Mouse (Mus musculus) embryo, embryonic 9.5 days (tissue): ENCODE results near the gene Vars.
"Not testable (repeated sequence)": the region's sequence is repeated elsewhere in the genome, so short reads cannot be mapped to it uniquely, and the experiment has no call there.

Experiments used
- DNase-seq: peaks from one replicate; pipeline ENCODE4 v3.0.0-alpha.2; 2017; ENCODE audit errors: extremely low spot score

Vars gene

DNA sequence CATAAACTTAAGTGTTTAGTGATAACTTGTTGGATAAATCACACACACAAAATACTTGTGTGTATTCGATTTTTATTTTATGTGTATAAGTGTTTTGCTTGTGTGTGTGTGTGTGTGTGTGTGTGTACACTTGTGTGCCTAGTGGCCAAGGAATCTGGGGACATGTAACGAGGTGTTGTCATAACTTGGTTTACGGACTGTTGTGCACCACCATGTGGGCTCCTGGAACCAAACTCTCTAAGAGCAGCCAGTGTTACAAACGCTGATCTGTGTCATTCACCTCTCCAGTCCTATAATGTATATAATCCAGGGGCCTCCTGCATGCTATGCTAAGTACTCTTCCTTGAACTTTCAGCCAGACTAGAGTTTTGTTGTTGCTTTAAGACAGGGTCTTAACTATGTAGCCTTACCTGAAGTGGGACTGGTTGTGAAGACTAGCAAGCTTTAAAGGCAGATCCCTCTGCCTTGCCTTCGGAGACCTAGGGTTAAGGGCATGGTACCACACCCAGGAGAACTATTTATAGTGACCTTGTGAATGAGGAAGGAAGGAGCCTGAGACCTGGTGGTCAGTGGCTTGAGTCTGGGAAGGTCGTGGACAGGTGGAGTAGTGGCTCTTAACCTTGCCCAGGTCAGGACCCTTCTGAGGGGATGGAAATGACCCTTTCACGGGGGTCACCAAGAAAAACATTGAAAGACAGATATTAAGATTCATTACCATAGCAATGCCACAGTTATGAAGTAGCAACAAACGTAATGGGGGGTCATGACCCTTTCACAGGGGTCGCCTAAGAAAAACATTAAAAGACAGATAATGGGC is 2.4 kb downstream of the Vars start:
- no peak for DNase-seq

GRCm38 (mm10) chr17:35004075-35004717 is 3.4 kb downstream of the Vars start:
- DNase-seq = no peak

GRCm38 (mm10) chr17:35005158-35005557 is 4.4 kb downstream of the Vars start:
- no peak for DNase-seq

- not testable (repeated sequence) for DNase-seq
These were observed 5.1 kb downstream of the Vars start for GRCm38 (mm10) chr17:35005902-35006301.

DNA sequence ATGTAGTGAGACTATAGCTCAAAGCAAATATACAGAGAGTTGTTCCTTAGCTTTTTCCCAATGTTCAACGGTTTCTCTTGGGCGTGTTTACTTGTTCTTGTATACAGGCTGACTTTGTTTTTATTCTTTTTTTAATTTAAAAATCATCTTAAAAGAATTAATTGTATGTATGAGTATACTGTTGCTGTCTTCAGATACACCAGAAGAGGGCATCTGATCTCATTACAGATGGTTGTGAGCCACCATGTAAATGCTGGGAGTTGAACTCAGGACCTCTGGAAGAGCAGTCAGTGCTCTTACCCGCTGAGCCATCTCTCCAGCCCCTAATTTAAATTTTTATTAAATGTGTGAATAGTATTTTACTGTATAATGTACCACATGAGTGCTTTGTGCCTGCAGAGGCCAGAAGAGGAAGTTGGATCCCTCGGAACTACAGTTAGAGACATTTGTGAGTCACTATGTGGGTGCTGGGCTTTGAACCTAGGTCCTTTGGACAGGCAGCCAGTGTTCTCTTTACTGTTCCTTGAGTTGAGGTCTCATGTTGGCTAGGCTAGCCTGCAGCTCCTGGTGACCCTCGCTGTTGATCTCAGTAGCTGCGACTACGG is 6.7 kb downstream of the Vars start:
- DNase-seq = no peak

DNA sequence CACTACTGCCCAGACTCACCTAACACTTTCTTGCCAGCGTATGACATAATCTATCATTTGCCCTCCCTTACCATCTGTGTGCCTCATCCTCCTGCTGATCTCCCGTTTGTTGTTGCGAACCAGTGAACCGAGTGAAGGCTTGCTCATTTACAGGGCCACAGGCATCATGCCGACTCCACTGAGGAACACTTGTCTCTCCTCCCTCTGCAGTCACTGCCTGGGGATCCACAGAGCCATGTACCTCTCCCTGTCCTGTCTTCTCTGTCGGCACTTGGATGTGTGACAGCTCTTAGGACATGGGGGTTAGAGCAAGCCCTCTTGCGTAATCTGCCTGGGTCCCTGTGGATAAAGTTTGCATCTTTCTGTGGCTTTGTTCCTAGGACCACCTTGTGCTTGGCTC is 8.8 kb downstream of the Vars start:
- no peak for DNase-seq

DNA sequence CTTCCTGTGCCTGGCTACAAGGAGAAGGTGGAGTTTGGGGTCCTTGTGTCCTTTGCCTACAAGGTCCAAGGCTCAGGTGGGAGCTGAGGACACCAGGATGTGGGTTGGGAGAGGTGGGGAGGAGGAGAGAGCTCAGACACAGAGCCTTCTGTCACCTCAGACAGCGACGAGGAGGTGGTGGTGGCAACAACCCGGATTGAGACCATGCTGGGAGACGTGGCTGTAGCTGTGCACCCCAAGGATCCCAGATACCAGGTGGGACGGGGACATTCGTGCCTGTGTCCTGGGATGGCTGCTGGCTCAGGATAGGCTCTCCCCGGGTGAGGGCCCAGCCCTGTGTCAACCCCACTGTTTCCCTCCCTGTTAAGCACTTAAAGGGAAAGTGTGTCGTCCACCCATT is 10.7 kb downstream of the Vars start:
- DNase-seq = no peak

DNA sequence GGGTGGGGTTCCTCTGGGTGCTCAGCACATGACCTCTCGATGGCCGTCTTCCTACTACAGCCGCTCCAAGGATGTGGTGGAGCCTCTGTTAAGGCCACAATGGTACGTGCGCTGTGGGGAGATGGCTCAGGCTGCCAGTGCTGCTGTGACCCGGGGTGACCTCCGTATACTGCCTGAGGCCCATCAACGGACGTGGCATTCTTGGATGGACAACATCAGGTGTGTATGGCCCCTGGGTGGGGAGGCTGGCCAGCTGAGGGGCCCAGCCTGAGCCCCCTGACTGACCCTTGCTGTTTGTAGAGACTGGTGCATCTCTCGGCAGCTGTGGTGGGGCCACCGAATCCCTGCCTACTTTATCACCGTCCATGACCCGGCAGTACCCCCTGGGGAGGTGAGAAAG is 11.6 kb downstream of the Vars start:
- no peak for DNase-seq

GRCm38 (mm10) chr17:35013221-35013620 is 12.4 kb downstream of the Vars start:
- no peak for DNase-seq

DNA sequence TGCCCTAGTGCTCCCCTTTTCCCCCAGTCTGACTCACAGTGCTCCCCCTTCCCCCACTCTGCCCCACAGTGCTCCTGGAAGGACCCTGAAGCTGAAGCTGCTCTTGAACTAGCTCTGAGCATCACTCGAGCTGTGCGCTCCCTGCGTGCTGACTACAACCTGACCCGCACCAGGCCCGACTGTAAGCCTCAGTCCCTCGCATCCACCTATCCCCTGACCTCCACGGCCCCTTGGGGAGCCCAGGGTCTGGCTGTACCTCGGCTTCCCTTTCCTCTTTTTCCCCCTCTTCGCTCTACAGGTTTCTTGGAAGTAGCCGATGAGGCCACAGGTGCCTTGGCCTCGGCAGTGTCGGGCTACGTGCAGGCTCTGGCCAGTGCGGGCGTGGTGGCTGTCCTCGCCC is 14.5 kb downstream of the Vars start:
- no peak for DNase-seq

GRCm38 (mm10) chr17:35016376-35016775 is 15.6 kb downstream of the Vars start, which contains the start of gene Vwa7:
TSS of gene Vwa7 (plus strand) at chr17:35016579.
- DNase-seq = no peak

DNA sequence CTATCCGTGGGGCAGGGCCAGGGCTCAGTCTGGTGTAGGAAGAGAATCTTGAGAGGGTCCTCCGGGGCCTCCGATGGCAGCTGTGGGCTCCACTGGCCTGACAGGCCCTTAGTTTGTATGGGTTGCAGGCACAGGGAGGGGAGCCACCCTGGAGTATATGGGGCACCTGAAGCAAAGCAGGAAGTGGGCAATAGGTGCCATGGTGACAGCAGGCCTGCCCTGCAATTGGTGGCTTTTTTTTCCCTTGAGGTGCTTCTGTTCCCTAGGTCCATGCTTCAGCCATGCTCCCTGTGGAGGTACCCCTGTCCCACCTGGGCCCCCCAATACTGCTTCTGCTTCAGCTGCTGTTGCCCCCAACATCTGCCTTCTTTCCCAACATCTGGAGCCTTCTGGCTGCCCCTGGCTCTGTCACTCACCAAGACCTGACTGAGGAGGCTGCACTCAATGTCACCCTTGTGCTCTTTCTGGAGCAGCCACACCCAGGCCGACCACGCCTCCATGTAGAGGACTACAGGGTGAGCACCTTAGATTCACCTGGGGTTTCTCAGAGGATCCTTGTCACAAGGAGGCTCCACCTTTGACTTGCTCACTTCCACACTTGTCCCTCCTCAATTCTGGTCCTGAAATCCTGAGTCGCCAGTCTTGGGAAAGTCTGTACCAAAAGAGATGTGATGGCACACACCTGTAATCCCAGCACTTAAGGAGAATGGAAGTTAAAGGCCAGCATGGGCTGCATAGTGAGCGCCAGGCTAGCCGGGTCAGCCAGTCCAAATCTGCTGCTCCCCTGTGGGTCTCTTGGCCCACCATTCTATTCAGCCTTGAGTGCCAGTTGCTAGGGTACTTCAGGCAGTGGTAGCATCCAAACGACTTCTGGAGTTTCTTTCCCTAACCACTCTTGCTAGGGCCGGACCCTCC is 16.3 kb downstream of the Vars start:
- DNase-seq = no peak

- DNase-seq = no peak
These were observed 16.9 kb downstream of the Vars start for GRCm38 (mm10) chr17:35017706-35018030.

DNA sequence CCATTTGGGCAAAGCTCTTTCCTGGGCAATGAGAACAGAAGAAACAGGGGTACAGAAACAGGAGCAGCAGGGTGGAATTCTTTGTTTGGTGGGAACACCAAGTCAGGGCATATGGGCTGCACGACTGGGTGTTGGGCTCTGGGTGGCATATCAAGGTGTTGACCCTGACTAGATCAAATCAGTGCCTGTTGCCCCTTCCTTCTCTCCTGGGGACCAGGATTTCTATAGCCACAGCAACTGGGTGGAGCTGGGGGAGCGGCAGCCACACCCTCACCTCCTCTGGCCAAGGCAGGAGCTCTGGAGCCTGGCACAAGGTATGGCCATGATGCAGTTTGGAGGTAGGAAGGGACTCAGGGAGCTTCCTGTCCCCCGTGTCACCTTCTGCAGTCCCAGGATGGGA is 17.4 kb downstream of the Vars start:
- DNase-seq = no peak

DNA sequence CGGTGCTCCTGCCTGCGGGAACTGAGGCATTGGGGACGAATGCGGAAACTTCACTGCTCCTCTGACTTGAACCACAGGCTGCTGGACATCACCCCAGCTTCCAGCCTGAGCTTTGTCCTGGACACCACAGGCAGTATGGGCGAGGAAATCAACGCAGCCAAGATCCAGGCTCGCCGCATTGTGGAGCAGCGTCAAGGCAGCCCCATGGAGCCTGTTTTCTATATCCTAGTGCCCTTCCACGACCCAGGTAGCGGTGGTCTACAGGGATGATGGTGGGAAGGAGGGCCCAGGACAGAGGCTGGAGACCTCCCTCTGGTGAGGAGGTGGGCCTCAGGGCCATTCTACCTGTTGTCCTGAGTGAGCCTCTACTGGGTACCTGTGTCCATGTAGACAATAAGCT is 19.1 kb downstream of the Vars start:
- DNase-seq = no peak

GRCm38 (mm10) chr17:35020551-35020950 is 19.8 kb downstream of the Vars start:
- DNase-seq = no peak

DNA sequence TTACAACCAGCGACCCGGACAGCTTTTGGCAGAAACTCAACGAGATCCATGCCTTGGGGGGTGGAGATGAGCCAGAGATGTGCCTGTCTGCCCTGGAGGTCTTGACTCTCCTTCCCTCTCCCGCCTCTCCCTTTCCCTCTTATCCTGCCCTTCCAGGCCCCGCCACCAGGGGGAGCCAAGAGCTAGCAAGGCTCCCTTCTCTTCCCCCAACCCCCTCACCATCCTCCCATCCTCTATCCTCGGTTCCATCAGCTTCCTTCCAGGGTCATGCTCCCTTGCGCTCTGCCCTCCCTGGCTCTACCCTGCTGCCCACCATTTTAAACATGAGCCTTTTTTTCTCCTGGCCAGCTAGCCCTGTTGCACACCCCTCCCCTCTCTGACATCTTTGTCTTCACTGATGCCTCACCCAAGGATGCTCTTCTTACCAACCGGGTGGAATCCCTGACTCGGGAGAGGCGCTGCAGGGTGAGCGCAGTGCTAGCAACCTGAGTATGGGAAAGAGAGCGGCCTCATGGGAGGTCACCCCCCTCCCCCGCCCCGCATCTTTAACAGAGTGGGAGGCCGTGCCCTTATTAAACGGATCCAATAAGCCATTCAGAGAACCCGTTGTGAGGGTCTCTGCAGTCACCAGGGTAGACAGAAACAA is 20.5 kb downstream of the Vars start:
- peak; percentile 92 for DNase-seq

GRCm38 (mm10) chr17:35021842-35022477 is 21.2 kb downstream of the Vars start:
- DNase-seq = no peak

DNA sequence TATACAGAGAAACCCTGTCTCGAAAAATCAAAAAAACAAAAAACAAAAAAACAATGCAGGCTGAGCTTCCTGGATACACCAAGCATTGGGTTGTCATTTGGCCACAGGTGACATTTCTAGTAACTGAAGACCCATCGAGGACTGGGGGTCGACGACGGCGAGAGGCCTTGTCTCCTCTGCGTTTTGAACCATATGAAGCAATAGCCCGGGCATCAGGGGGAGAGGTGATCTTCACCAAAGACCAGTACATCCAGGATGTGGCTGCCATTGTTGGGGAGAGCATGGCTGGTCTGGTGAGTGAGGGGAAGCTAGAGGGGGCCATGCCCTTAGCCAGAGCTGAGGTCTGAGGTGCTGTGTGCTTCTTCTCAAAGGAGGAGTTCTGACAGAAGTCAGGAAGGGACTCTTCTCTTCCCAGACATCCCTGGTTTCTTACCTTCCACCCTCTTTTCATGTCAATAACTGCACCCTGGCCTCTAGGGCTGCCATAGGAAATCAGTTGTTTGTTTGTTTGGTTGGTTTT is 21.8 kb downstream of the Vars start:
- no peak for DNase-seq

- DNase-seq = no peak
These were observed 22.4 kb downstream of the Vars start for GRCm38 (mm10) chr17:35023221-35023620.

DNA sequence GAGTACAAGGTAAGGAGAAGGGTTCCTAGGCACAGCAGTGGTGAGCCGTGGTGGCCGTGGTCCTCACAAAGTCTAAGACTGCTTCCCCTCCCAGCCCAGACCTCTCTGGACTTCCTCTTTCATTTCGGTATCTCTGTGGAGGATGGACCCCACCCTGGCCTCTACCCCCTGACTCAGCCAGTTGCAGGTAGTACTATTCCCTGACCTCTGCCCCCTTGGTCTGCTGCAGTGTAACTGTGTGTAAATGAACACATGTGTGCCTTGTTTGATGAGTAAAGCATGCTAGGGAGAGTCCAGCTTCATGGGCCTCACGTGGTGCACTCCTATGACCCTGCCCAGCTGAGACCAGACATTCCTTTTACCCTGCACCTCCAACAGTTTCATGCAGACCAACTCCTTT is 23.0 kb downstream of the Vars start:
- no peak for DNase-seq
